Mouse (Mus musculus): ENCODE measurements around the gene Atp6v0e2. TPM values are rescaled to one million over a fixed set of nuclear protein-coding genes. Genes with fewer than 3 reads are reported as not detected.

Gene Atp6v0e2
- polyA plus RNA-seq, 1 experiment, result 5.1 TPM

DNA sequence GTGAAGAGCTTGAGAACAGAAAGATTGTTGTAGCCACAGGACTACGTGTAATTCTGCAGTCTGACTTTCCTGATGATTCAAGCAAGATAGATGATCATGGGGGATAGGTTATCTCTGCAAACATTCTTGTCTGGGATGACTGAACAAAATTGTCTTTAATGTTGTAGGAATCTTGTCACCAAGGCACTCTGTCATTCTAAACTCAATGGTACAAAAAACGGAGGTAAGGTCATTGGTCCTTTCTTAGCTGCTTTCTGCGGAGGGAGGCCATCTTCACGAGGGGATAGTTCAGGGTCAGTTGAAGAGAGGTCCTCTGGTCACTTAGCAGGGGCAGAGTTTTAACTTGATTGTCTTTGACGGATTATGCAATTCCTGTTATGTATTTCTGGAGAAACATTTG is 41.3 kb downstream of the Atp6v0e2 start:
- no peak overlapping the region for H3K4me3 ChIP-seq
- H3ac ChIP-seq (ENCODE audit: control insufficient read depth, insufficient read length), result no peak overlapping the region
- no peaks in the 10 kb centered on the region for H3K79me2 ChIP-seq (ENCODE audit: control insufficient read depth, insufficient read depth)
- no peaks in the 10 kb centered on the region for H3K27me3 ChIP-seq (ENCODE audit: control insufficient read depth, insufficient read depth, insufficient read length)
- TF ChIP-seq CEBPB (IDR thresholded peaks at IDR 0.05; ENCODE audit: insufficient read depth, poor library complexity, severe bottlenecking) (no peak), POLR2AphosphoS2 (IDR thresholded peaks at IDR 0.05; ENCODE audit: insufficient read length, low read depth) (no peak), TCF3 (IDR thresholded peaks at IDR 0.05; ENCODE audit: insufficient read length, low read depth) (no peak), E2F4 (IDR thresholded peaks at IDR 0.05; ENCODE audit: insufficient read depth) (no peak), MYOG (IDR thresholded peaks at IDR 0.05; ENCODE audit: control insufficient read depth in 1 of 3, insufficient read depth in 1 of 3, insufficient read length in 2 of 3, low read depth in 2 of 3) (no peak), MAX (IDR thresholded peaks at IDR 0.05; ENCODE audit: low read depth) (no peak), SRF (IDR thresholded peaks at IDR 0.05; ENCODE audit: control insufficient read depth, insufficient read length, low read depth) (no peak), REST (IDR thresholded peaks at IDR 0.05; ENCODE audit: insufficient read depth, insufficient read length) (no peak), MYOD1 (IDR thresholded peaks at IDR 0.05; ENCODE audit: control insufficient read depth in 1 of 3, insufficient read length in 2 of 3, low read depth in 2 of 3) (no peak), TCF12 (IDR thresholded peaks at IDR 0.05; ENCODE audit: insufficient read depth, poor library complexity, severe bottlenecking) (no peak), USF1 (IDR thresholded peaks at IDR 0.05; ENCODE audit: low read depth) (no peak), POLR2A (IDR thresholded peaks at IDR 0.05; ENCODE audit: insufficient read length, low read depth) (no peak)
- peak overlapping the region; percentile 69 for H3K4me2 ChIP-seq (ENCODE audit: low read depth)
- no peaks in the 10 kb centered on the region for H3K36me3 ChIP-seq (ENCODE audit: control insufficient read depth, insufficient read depth)

DNA sequence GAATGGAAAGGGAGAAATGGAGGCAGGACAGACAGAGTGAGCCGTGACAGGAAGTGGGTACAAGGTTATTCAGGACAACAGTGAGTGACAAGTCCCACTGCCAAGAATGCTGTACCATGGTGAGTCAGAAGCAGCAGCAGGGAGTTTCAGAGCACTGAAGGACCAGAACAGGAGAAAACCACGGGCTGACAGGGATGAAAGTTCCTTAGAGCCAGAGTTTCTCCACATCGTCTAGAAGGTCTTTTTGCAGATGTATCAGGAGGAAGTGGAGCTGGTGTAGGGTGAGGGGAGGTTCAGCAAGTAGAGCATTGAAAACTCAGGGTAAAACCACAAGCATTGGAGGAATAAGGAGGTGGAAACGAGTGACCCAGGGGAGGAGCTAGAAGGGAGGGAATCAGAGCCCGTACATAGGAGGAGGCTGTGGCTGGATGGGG is 41.8 kb downstream of the Atp6v0e2 start:
- no peak for TF ChIP-seq TCF12 (IDR thresholded peaks at IDR 0.05; ENCODE audit: insufficient read depth, poor library complexity, severe bottlenecking)
- TF ChIP-seq SRF (IDR thresholded peaks at IDR 0.05; ENCODE audit: control insufficient read depth, insufficient read length, low read depth), result no peak
- no peak for TF ChIP-seq USF1 (IDR thresholded peaks at IDR 0.05; ENCODE audit: low read depth)
- TF ChIP-seq REST (IDR thresholded peaks at IDR 0.05; ENCODE audit: insufficient read depth, insufficient read length), result no peak
- no peak for TF ChIP-seq MYOG (IDR thresholded peaks at IDR 0.05; ENCODE audit: control insufficient read depth in 1 of 3, insufficient read depth in 1 of 3, insufficient read length in 2 of 3, low read depth in 2 of 3)
- no peak for TF ChIP-seq E2F4 (IDR thresholded peaks at IDR 0.05; ENCODE audit: insufficient read depth)
- no peak for TF ChIP-seq POLR2A (IDR thresholded peaks at IDR 0.05; ENCODE audit: insufficient read length, low read depth)
- no peak for TF ChIP-seq POLR2AphosphoS2 (IDR thresholded peaks at IDR 0.05; ENCODE audit: insufficient read length, low read depth)
- no peak for TF ChIP-seq TCF3 (IDR thresholded peaks at IDR 0.05; ENCODE audit: insufficient read length, low read depth)
- no peak for TF ChIP-seq CEBPB (IDR thresholded peaks at IDR 0.05; ENCODE audit: insufficient read depth, poor library complexity, severe bottlenecking)
- no peak for TF ChIP-seq MYOD1 (IDR thresholded peaks at IDR 0.05; ENCODE audit: control insufficient read depth in 1 of 3, insufficient read length in 2 of 3, low read depth in 2 of 3)
- no peak for TF ChIP-seq MAX (IDR thresholded peaks at IDR 0.05; ENCODE audit: low read depth)
- H3K27me3 ChIP-seq (ENCODE audit: control insufficient read depth, insufficient read depth, insufficient read length), result no peaks in the 10 kb centered on the region
- peak overlapping the region; percentile 69 for H3K4me2 ChIP-seq (ENCODE audit: low read depth)
- no peaks in the 10 kb centered on the region for H3K79me2 ChIP-seq (ENCODE audit: control insufficient read depth, insufficient read depth)
- no peaks in the 10 kb centered on the region for H3K36me3 ChIP-seq (ENCODE audit: control insufficient read depth, insufficient read depth)
- no peak overlapping the region for H3K4me3 ChIP-seq
- H3ac ChIP-seq (ENCODE audit: control insufficient read depth, insufficient read length), result no peak overlapping the region

DNA sequence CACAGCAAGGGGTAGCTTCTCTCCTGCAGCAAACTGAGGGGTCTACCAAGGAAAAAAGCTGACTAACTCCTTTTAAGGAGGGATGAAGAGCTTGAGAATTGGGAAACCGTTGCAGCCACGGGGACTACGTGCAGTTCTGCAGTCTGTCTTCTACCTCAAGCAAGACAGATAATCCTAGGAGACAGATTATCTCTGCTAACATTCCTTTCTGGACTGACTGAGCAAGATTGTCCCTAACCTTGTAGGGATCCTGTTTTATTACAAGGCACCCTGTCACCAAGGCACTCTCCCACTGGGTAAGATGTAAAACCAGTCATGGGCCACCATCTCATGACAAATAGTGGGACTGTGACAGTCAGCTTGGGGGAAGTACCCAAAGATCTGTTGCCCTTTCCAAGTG is 43.8 kb downstream of the Atp6v0e2 start:
- no peak for TF ChIP-seq MAX (IDR thresholded peaks at IDR 0.05; ENCODE audit: low read depth)
- no peak for TF ChIP-seq SRF (IDR thresholded peaks at IDR 0.05; ENCODE audit: control insufficient read depth, insufficient read length, low read depth)
- TF ChIP-seq REST (IDR thresholded peaks at IDR 0.05; ENCODE audit: insufficient read depth, insufficient read length), result no peak
- no peak for TF ChIP-seq MYOG (IDR thresholded peaks at IDR 0.05; ENCODE audit: control insufficient read depth in 1 of 3, insufficient read depth in 1 of 3, insufficient read length in 2 of 3, low read depth in 2 of 3)
- TF ChIP-seq CEBPB (IDR thresholded peaks at IDR 0.05; ENCODE audit: insufficient read depth, poor library complexity, severe bottlenecking), result no peak
- TF ChIP-seq TCF3 (IDR thresholded peaks at IDR 0.05; ENCODE audit: insufficient read length, low read depth), result no peak
- TF ChIP-seq TCF12 (IDR thresholded peaks at IDR 0.05; ENCODE audit: insufficient read depth, poor library complexity, severe bottlenecking), result no peak
- TF ChIP-seq USF1 (IDR thresholded peaks at IDR 0.05; ENCODE audit: low read depth), result no peak
- no peak for TF ChIP-seq E2F4 (IDR thresholded peaks at IDR 0.05; ENCODE audit: insufficient read depth)
- TF ChIP-seq POLR2A (IDR thresholded peaks at IDR 0.05; ENCODE audit: insufficient read length, low read depth), result no peak
- TF ChIP-seq POLR2AphosphoS2 (IDR thresholded peaks at IDR 0.05; ENCODE audit: insufficient read length, low read depth), result no peak
- TF ChIP-seq MYOD1 (IDR thresholded peaks at IDR 0.05; ENCODE audit: control insufficient read depth in 1 of 3, insufficient read length in 2 of 3, low read depth in 2 of 3), result no peak
- Histone ChIP-seq H3K27me3 (ENCODE audit: control insufficient read depth, insufficient read depth, insufficient read length) (no peaks in the 10 kb centered on the region), H3K79me2 (ENCODE audit: control insufficient read depth, insufficient read depth) (no peaks in the 10 kb centered on the region), H3ac (ENCODE audit: control insufficient read depth, insufficient read length) (no peak overlapping the region), H3K4me3 (no peak overlapping the region), H3K4me2 (ENCODE audit: low read depth) (no peak overlapping the region), H3K36me3 (ENCODE audit: control insufficient read depth, insufficient read depth) (no peaks in the 10 kb centered on the region)

DNA sequence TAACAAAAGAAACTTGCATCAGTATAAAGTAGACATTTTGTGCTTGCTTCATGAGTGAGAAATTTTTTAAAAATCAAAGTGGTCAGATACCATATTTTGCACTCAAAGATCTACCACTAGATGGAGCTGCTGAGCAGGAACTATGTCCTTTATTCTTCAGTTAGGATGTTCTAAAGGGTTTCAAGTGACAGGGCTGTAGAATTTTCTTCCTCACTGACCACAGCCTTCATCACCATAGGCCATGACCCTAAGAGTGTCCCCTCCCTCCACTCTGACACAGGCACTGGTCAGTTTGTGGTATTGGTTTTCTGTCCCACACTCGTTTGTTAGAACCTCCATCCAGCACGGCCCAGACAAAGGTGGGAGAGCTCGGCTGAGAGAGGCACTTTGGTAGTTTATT is 44.6 kb downstream of the Atp6v0e2 start:
- Histone ChIP-seq H3K36me3 (ENCODE audit: control insufficient read depth, insufficient read depth) (no peaks in the 10 kb centered on the region), H3K79me2 (ENCODE audit: control insufficient read depth, insufficient read depth) (no peaks in the 10 kb centered on the region), H3ac (ENCODE audit: control insufficient read depth, insufficient read length) (no peak overlapping the region), H3K27me3 (ENCODE audit: control insufficient read depth, insufficient read depth, insufficient read length) (no peaks in the 10 kb centered on the region), H3K4me3 (no peak overlapping the region), H3K4me2 (ENCODE audit: low read depth) (peak overlapping the region; percentile 37)
- TF ChIP-seq USF1 (IDR thresholded peaks at IDR 0.05; ENCODE audit: low read depth) (no peak), CEBPB (IDR thresholded peaks at IDR 0.05; ENCODE audit: insufficient read depth, poor library complexity, severe bottlenecking) (no peak), REST (IDR thresholded peaks at IDR 0.05; ENCODE audit: insufficient read depth, insufficient read length) (no peak), MAX (IDR thresholded peaks at IDR 0.05; ENCODE audit: low read depth) (no peak), E2F4 (IDR thresholded peaks at IDR 0.05; ENCODE audit: insufficient read depth) (no peak), TCF3 (IDR thresholded peaks at IDR 0.05; ENCODE audit: insufficient read length, low read depth) (no peak), MYOD1 (IDR thresholded peaks at IDR 0.05; ENCODE audit: control insufficient read depth in 1 of 3, insufficient read length in 2 of 3, low read depth in 2 of 3) (no peak), POLR2AphosphoS2 (IDR thresholded peaks at IDR 0.05; ENCODE audit: insufficient read length, low read depth) (no peak), MYOG (IDR thresholded peaks at IDR 0.05; ENCODE audit: control insufficient read depth in 1 of 3, insufficient read depth in 1 of 3, insufficient read length in 2 of 3, low read depth in 2 of 3) (no peak), TCF12 (IDR thresholded peaks at IDR 0.05; ENCODE audit: insufficient read depth, poor library complexity, severe bottlenecking) (no peak), POLR2A (IDR thresholded peaks at IDR 0.05; ENCODE audit: insufficient read length, low read depth) (no peak), SRF (IDR thresholded peaks at IDR 0.05; ENCODE audit: control insufficient read depth, insufficient read length, low read depth) (no peak)

Data from myocyte (in vitro differentiated cells).